Mouse (Mus musculus) layer of hippocampus, adult 8-10 months (tissue): ENCODE data around the gene Crocc. TPM values are rescaled to one million over a fixed set of nuclear protein-coding genes. Genes with fewer than 3 reads are reported as not detected.

Source experiments
- DNase-seq, 2 experiments: peaks; one replicate each; pipeline ENCODE4 v3.0.0; 2022; ENCODE audit warnings: low spot score in 2 of 2
- total RNA-seq, 4 experiments: library from RNA; stranded (reverse); gene quantifications; 2 replicates each; pipeline ENCODE4 v1.2.4; 2022

Gene Crocc
- 10 to 100 TPM; 67.9 to 92.0 (median 76.6) TPM for total RNA-seq

GRCm38 (mm10) chr4:141060426-141061301 is at the start of gene Crocc:
Crocc (minus strand) TSS chr4:141060550.
- DNase-seq: peak; percentile 97 to 99

- no peak for DNase-seq
These were observed 47.9 kb upstream of the Crocc start for GRCm38 (mm10) chr4:141108196-141108732.

GRCm38 (mm10) chr4:141106526-141107183 is 46.3 kb upstream of the Crocc start:
- no peak for DNase-seq

GRCm38 (mm10) chr4:141101855-141102254 is 41.5 kb upstream of the Crocc start:
- no peak for DNase-seq

GRCm38 (mm10) chr4:141101291-141101690 is 40.9 kb upstream of the Crocc start:
- DNase-seq: no peak

GRCm38 (mm10) chr4:141099956-141100355 is 39.6 kb upstream of the Crocc start:
- no peak for DNase-seq

- DNase-seq: no peak
These were observed 38.6 kb upstream of the Crocc start for GRCm38 (mm10) chr4:141098935-141099334.

- DNase-seq: no peak
These were observed 36.4 kb upstream of the Crocc start for GRCm38 (mm10) chr4:141096710-141097109.

GRCm38 (mm10) chr4:141095016-141095415 is 34.7 kb upstream of the Crocc start:
- DNase-seq: no peak

- no peak for DNase-seq
These were observed 28.4 kb upstream of the Crocc start for GRCm38 (mm10) chr4:141088714-141089113.

GRCm38 (mm10) chr4:141088033-141088432 is 27.7 kb upstream of the Crocc start, which contains the start of gene Spata21:
Spata21 (plus strand) TSS chr4:141088333.
- DNase-seq: no peak

- DNase-seq: no peak
These were observed 26.5 kb upstream of the Crocc start for GRCm38 (mm10) chr4:141086862-141087261.

- no peak for DNase-seq
These were observed 18.3 kb upstream of the Crocc start for GRCm38 (mm10) chr4:141078510-141079137.

GRCm38 (mm10) chr4:141077681-141078509 is 17.5 kb upstream of the Crocc start, which contains the start of gene Necap2:
Necap2 (minus strand) TSS chr4:141078357.
- DNase-seq: peak; percentile 93

- DNase-seq: no peak
These were observed 16.6 kb upstream of the Crocc start for GRCm38 (mm10) chr4:141076761-141077506.

GRCm38 (mm10) chr4:141074109-141074508 is 13.8 kb upstream of the Crocc start:
- DNase-seq: no peak

- peak in 1 of 2 experiments; percentile 58 for DNase-seq
These were observed 13.3 kb upstream of the Crocc start for GRCm38 (mm10) chr4:141073661-141074060.

GRCm38 (mm10) chr4:141072502-141072901 is 12.2 kb upstream of the Crocc start:
- no peak for DNase-seq

- no peak for DNase-seq
These were observed 9.4 kb upstream of the Crocc start for GRCm38 (mm10) chr4:141069731-141070130.

GRCm38 (mm10) chr4:141068655-141069054 is 8.3 kb upstream of the Crocc start:
- DNase-seq: no peak
